Mouse (Mus musculus): ENCODE results near the gene Luzp2. TPM values are rescaled to one million over a fixed set of nuclear protein-coding genes. Genes with fewer than 3 reads are reported as not detected.
"Not testable (repeated sequence)": the region's sequence is repeated elsewhere in the genome, so short reads cannot be mapped to it uniquely, and the experiment has no call there.

Luzp2 gene
- polyA plus RNA-seq, 1 experiment: not detected

DNA sequence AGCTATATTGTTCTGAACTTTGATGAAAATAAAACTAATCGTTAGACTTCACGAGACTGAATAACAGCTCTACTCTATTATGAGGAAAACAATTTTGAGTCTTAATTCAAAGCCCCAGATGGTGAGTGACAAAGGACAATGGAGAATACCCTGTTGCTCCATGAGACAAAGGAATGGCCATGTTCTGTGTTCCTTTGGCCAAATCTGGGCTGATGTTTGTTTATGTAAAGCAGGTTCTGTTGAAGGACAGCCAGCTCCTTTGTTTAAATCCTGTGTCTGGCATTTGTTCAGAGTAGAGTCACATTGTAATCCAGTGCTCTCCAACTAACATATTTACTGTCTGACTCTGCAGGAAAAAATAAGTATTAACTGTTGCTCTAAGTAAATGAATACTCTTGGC lies 121.5 kb downstream of the Luzp2 start:
- no peak overlapping the region for H3K4me3 ChIP-seq (ENCODE audit: insufficient read depth, low read depth, low read length)
- 27% methylated on average over 2 of the region's 2 CpGs for WGBS
- H3K27ac ChIP-seq (ENCODE audit: insufficient read depth, low read depth, low read length): no peak overlapping the region
- TF ChIP-seq POLR2A (IDR thresholded peaks at IDR 0.05; ENCODE audit: insufficient read depth, low read depth, low read length) (no peak), CTCF (IDR thresholded peaks at IDR 0.05; ENCODE audit: insufficient read depth, low read depth, low read length) (no peak)
- no peaks in the 10 kb centered on the region for H3K4me1 ChIP-seq (ENCODE audit: control insufficient read depth, insufficient read depth, low read length)

GRCm38 (mm10) chr7:54962678-54963077 lies 127.4 kb downstream of the Luzp2 start:
- 49% methylated on average over 4 of the region's 4 CpGs for WGBS
- H3K4me3 ChIP-seq (ENCODE audit: insufficient read depth, low read depth, low read length): no peak overlapping the region
- no peak for TF ChIP-seq POLR2A (IDR thresholded peaks at IDR 0.05; ENCODE audit: insufficient read depth, low read depth, low read length)
- TF ChIP-seq CTCF (IDR thresholded peaks at IDR 0.05; ENCODE audit: insufficient read depth, low read depth, low read length): no peak
- no peaks in the 10 kb centered on the region for H3K4me1 ChIP-seq (ENCODE audit: control insufficient read depth, insufficient read depth, low read length)
- no peak overlapping the region for H3K27ac ChIP-seq (ENCODE audit: insufficient read depth, low read depth, low read length)

GRCm38 (mm10) chr7:54977372-54977771 lies 142.1 kb downstream of the Luzp2 start:
- no peak overlapping the region for H3K27ac ChIP-seq (ENCODE audit: insufficient read depth, low read depth, low read length)
- no peak for TF ChIP-seq CTCF (IDR thresholded peaks at IDR 0.05; ENCODE audit: insufficient read depth, low read depth, low read length)
- TF ChIP-seq POLR2A (IDR thresholded peaks at IDR 0.05; ENCODE audit: insufficient read depth, low read depth, low read length): no peak
- H3K4me1 ChIP-seq (ENCODE audit: control insufficient read depth, insufficient read depth, low read length): no peaks in the 10 kb centered on the region
- H3K4me3 ChIP-seq (ENCODE audit: insufficient read depth, low read depth, low read length): no peak overlapping the region

- no peak for TF ChIP-seq CTCF (IDR thresholded peaks at IDR 0.05; ENCODE audit: insufficient read depth, low read depth, low read length)
- no peak for TF ChIP-seq POLR2A (IDR thresholded peaks at IDR 0.05; ENCODE audit: insufficient read depth, low read depth, low read length)
- Histone ChIP-seq H3K27ac (ENCODE audit: insufficient read depth, low read depth, low read length) (no peak overlapping the region), H3K4me3 (ENCODE audit: insufficient read depth, low read depth, low read length) (no peak overlapping the region), H3K4me1 (ENCODE audit: control insufficient read depth, insufficient read depth, low read length) (no peaks in the 10 kb centered on the region)
- 50% methylated on average over 4 of the region's 4 CpGs for WGBS
Measured at GRCm38 (mm10) chr7:54980585-54980984, 145.3 kb downstream of the Luzp2 start.

- Histone ChIP-seq H3K4me3 (ENCODE audit: insufficient read depth, low read depth, low read length) (no peak overlapping the region), H3K4me1 (ENCODE audit: control insufficient read depth, insufficient read depth, low read length) (no peaks in the 10 kb centered on the region), H3K27ac (ENCODE audit: insufficient read depth, low read depth, low read length) (no peak overlapping the region)
- WGBS: 45% methylated on average over 2 of the region's 2 CpGs
- TF ChIP-seq POLR2A (IDR thresholded peaks at IDR 0.05; ENCODE audit: insufficient read depth, low read depth, low read length) (no peak), CTCF (IDR thresholded peaks at IDR 0.05; ENCODE audit: insufficient read depth, low read depth, low read length) (no peak)
Measured at GRCm38 (mm10) chr7:55000397-55000796, 165.1 kb downstream of the Luzp2 start.

DNA sequence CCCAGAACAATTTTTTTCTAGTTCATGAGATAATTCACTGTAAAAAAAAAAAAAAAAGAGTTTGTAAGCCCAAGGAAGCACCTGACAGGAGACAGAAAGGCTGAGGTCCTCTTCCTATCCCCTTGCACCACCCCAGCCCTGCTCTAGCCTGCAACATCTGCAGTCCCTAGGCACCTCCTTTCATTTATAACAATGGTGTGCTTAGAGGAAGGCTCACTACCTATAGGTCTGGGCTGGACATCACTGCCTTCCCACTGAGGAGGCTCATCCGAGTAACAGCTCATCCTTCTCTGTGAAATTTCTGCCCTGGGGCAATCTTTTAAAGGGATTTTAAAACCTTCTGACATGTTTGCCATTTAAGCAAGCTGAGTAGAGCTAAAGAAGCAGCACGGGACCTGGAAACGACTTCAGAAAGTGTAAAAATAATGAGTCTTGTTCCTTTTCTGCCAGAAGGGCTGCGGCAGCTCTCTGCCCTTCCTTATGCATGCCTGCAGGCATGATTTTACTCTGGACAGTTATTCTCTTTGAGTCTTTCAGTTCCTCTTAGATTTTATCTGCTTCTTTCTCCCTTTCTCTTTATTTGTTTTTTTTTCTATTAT lies 174.0 kb downstream of the Luzp2 start:
- TF ChIP-seq CTCF (IDR thresholded peaks at IDR 0.05; ENCODE audit: insufficient read depth, low read depth, low read length) (no peak), POLR2A (IDR thresholded peaks at IDR 0.05; ENCODE audit: insufficient read depth, low read depth, low read length) (no peak)
- 33% methylated on average over 4 of the region's 4 CpGs for WGBS
- no peak overlapping the region for H3K27ac ChIP-seq (ENCODE audit: insufficient read depth, low read depth, low read length)
- no peaks in the 10 kb centered on the region for H3K4me1 ChIP-seq (ENCODE audit: control insufficient read depth, insufficient read depth, low read length)
- H3K4me3 ChIP-seq (ENCODE audit: insufficient read depth, low read depth, low read length): no peak overlapping the region

GRCm38 (mm10) chr7:55133850-55134249 lies 298.6 kb downstream of the Luzp2 start:
- not testable (repeated sequence) for H3K4me1 ChIP-seq (ENCODE audit: control insufficient read depth, insufficient read depth, low read length); H3K4me3 ChIP-seq (ENCODE audit: insufficient read depth, low read depth, low read length); H3K27ac ChIP-seq (ENCODE audit: insufficient read depth, low read depth, low read length)
- 91% methylated on average over 2 of the region's 2 CpGs for WGBS

GRCm38 (mm10) chr7:55188927-55189326 lies 353.6 kb downstream of the Luzp2 start:
- no peak for TF ChIP-seq CTCF (IDR thresholded peaks at IDR 0.05; ENCODE audit: insufficient read depth, low read depth, low read length)
- TF ChIP-seq POLR2A (IDR thresholded peaks at IDR 0.05; ENCODE audit: insufficient read depth, low read depth, low read length): no peak
- H3K4me3 ChIP-seq (ENCODE audit: insufficient read depth, low read depth, low read length): no peak overlapping the region
- no peak overlapping the region for H3K27ac ChIP-seq (ENCODE audit: insufficient read depth, low read depth, low read length)
- WGBS: 90% methylated on average over 10 of the region's 10 CpGs
- peaks cover 3% of the 10 kb centered on the region; the same call in 1 of the 2 replicates for H3K4me1 ChIP-seq (ENCODE audit: control insufficient read depth, insufficient read depth, low read length)

DNA sequence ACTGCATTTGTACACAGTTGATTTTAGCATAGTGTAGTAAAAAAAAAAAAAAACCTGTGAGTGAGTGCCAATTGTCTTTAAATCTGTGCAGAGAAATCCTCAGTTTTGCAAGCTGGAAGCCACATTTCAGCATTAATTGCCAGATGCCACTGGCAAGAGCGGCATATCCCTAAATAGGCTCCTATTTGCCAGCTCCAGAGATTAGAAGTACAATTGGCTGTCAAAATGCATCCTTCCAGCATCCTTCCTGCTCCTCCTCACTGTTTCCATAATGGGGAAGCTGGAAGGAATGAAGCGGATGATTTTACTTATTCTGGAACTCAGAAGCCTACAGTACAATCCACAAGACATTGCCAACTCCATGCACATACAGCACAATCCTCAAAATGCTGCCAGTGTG lies 354.2 kb downstream of the Luzp2 start:
- H3K4me3 ChIP-seq (ENCODE audit: insufficient read depth, low read depth, low read length): no peak overlapping the region
- TF ChIP-seq POLR2A (IDR thresholded peaks at IDR 0.05; ENCODE audit: insufficient read depth, low read depth, low read length): no peak
- TF ChIP-seq CTCF (IDR thresholded peaks at IDR 0.05; ENCODE audit: insufficient read depth, low read depth, low read length): no peak
- 29% methylated on average over 2 of the region's 2 CpGs for WGBS
- peaks cover 3% of the 10 kb centered on the region; the same call in 1 of the 2 replicates for H3K4me1 ChIP-seq (ENCODE audit: control insufficient read depth, insufficient read depth, low read length)
- no peak overlapping the region for H3K27ac ChIP-seq (ENCODE audit: insufficient read depth, low read depth, low read length)

GRCm38 (mm10) chr7:55190655-55191054 lies 355.4 kb downstream of the Luzp2 start:
- H3K4me1 ChIP-seq (ENCODE audit: control insufficient read depth, insufficient read depth, low read length): peaks cover 3% of the 10 kb centered on the region; the same call in 1 of the 2 replicates
- 77% methylated on average over 3 of the region's 3 CpGs for WGBS
- no peak overlapping the region for H3K27ac ChIP-seq (ENCODE audit: insufficient read depth, low read depth, low read length)
- no peak overlapping the region for H3K4me3 ChIP-seq (ENCODE audit: insufficient read depth, low read depth, low read length)
- no peak for TF ChIP-seq POLR2A (IDR thresholded peaks at IDR 0.05; ENCODE audit: insufficient read depth, low read depth, low read length)
- TF ChIP-seq CTCF (IDR thresholded peaks at IDR 0.05; ENCODE audit: insufficient read depth, low read depth, low read length): no peak

All from olfactory bulb, adult 2 months (tissue).